Mouse (Mus musculus) layer of hippocampus, adult 2 months (tissue): Measurements from ENCODE around the gene Prkar2a. TPM values are rescaled to one million over a fixed set of nuclear protein-coding genes. Genes with fewer than 3 reads are reported as not detected.
A peak's percentile ranks its signal among the peaks of the same experiment; 100 is the strongest.
"Not testable (repeated sequence)": the region's sequence is repeated elsewhere in the genome, so short reads cannot be mapped to it uniquely, and the experiment has no call there.

Experiments
- DNase-seq, 2 experiments: peaks; one replicate each; pipeline ENCODE4 v3.0.0; 2022; ENCODE audit warnings: low spot score in 2 of 2
- H3K27ac ChIP-seq: fragments of 200-600 bp; 2 replicates; pipeline ENCODE4 v1.8.1; 2022
- H3K4me3 ChIP-seq: fragments of 200-600 bp; 2 replicates; pipeline ENCODE4 v1.8.1; 2022; ENCODE audit warnings: mild to moderate bottlenecking
- CTCF ChIP-seq: fragments of 200-600 bp; conservative IDR thresholded peaks from 2 replicates; pipeline ENCODE4 v1.8.1; 2022; ENCODE audit warnings: antibody characterized with exemption, mild to moderate bottlenecking, moderate library complexity
- long read RNA-seq, 2 experiments: library from polyadenylated mRNA; stranded (forward); transcript quantifications; one replicate each; pipeline ENCODE4 v2.0.0; 2021; ENCODE audit warnings: borderline mapping rate in 2 of 2
- total RNA-seq, 2 experiments: library from RNA; stranded (reverse); gene quantifications; 2 replicates each; pipeline ENCODE4 v1.2.3; 2021

Prkar2a gene
- total RNA-seq: 10 to 100 TPM; 43.4 to 45.5 TPM
- long read RNA-seq, experiment 1, full-length matches to known transcripts: 25 of 32 reads
- long read RNA-seq, experiment 1, partial matches to known transcripts: 0 of 32 reads
- long read RNA-seq, experiment 1, other reads (novel, unspliced or antisense): 7 of 32 reads
- long read RNA-seq, experiment 2, full-length matches to known transcripts: 37 of 50 reads
- long read RNA-seq, experiment 2, partial matches to known transcripts: 6 of 50 reads
- long read RNA-seq, experiment 2, other reads (novel, unspliced or antisense): 7 of 50 reads

GRCm38 (mm10) chr9:108689106-108689505, at the start of gene Prkar2a:
Gene Prkar2a (plus strand): TSS chr9:108689314.
- Histone ChIP-seq H3K4me3 (no peak within 1 kb of the TSS), H3K27ac (no peak within 1 kb of the TSS)
- no peak for DNase-seq
- TF ChIP-seq CTCF: no peak

GRCm38 (mm10) chr9:108639825-108640224, 49.3 kb upstream of the Prkar2a start:
- no peak overlapping the region for H3K27ac ChIP-seq
- H3K4me3 ChIP-seq: no peak overlapping the region
- TF ChIP-seq CTCF: no peak
- no peak for DNase-seq

GRCm38 (mm10) chr9:108648166-108648565, 40.9 kb upstream of the Prkar2a start:
- DNase-seq: no peak
- peak overlapping the region; percentile 55 for H3K4me3 ChIP-seq
- peak overlapping the region; percentile 92 for H3K27ac ChIP-seq
- no peak for TF ChIP-seq CTCF

GRCm38 (mm10) chr9:108648611-108649560, 40.2 kb upstream of the Prkar2a start, which contains the start of gene Arih2:
Gene Arih2 (minus strand): TSS chr9:108649386.
- Histone ChIP-seq H3K27ac (peak within 1 kb of the TSS; percentile 92), H3K4me3 (peak within 1 kb of the TSS; percentile 55)
- peak; percentile 90 to 91 for DNase-seq
- peak; percentile 51 for TF ChIP-seq CTCF

- H3K4me3 ChIP-seq: peak overlapping the region; percentile 55
- H3K27ac ChIP-seq: peak overlapping the region; percentile 92
- no peak for TF ChIP-seq CTCF
- peak in 1 of 2 experiments; percentile 14 for DNase-seq
Measured at GRCm38 (mm10) chr9:108649561-108650440, 39.3 kb upstream of the Prkar2a start.

- peak in 1 of 2 experiments; percentile 29 for DNase-seq
- TF ChIP-seq CTCF: no peak
- Histone ChIP-seq H3K4me3 (no peak overlapping the region), H3K27ac (peak overlapping the region; percentile 72)
Measured at GRCm38 (mm10) chr9:108654566-108655464, 34.3 kb upstream of the Prkar2a start.

- not testable (repeated sequence) for H3K4me3 ChIP-seq, DNase-seq, H3K27ac ChIP-seq
Measured at GRCm38 (mm10) chr9:108655865-108656264, 33.2 kb upstream of the Prkar2a start.

GRCm38 (mm10) chr9:108661677-108662612, 27.2 kb upstream of the Prkar2a start, which contains the start of gene Slc25a20:
Gene Slc25a20 (plus strand): TSS chr9:108662088.
- H3K27ac ChIP-seq: peak within 1 kb of the TSS; percentile 75
- TF ChIP-seq CTCF: no peak
- peak within 1 kb of the TSS; percentile 72 for H3K4me3 ChIP-seq
- peak; percentile 64 to 78 for DNase-seq

GRCm38 (mm10) chr9:108662660-108663059, 26.5 kb upstream of the Prkar2a start:
- no peak for TF ChIP-seq CTCF
- peak overlapping the region; percentile 72 for H3K4me3 ChIP-seq
- no peak for DNase-seq

GRCm38 (mm10) chr9:108669875-108670274, 19.2 kb upstream of the Prkar2a start:
- TF ChIP-seq CTCF: peak; percentile 65
- H3K27ac ChIP-seq: no peak overlapping the region
- no peak overlapping the region for H3K4me3 ChIP-seq
- DNase-seq: no peak

More at GRCm38 (mm10) chr9:108662660-108663059, 26.5 kb upstream of the Prkar2a start:
- H3K27ac ChIP-seq: peak overlapping the region; percentile 75; the same call in 1 of the 2 replicates
